Mouse (Mus musculus) midbrain, embryonic 16.5 days (tissue): ENCODE measurements around the gene 4921507P07Rik. TPM values are rescaled to one million over a fixed set of nuclear protein-coding genes. Genes with fewer than 3 reads are reported as not detected.
A peak's percentile ranks its signal among the peaks of the same experiment; 100 is the strongest.

Experiments used
- ATAC-seq: fragments of 200-750 bp; cut with Nextera tagmentation; 2 replicates; pipeline ENCODE4 v1.8.0; 2017; ENCODE audit warnings: moderate TSS enrichment
- H3K27ac ChIP-seq: fragments of 300-500 bp; sonication (generic); 2 replicates; pipeline ENCODE4 v1.5.1; 2014; ENCODE audit warnings: mild to moderate bottlenecking, low read length, mixed read lengths
- H3K27me3 ChIP-seq: fragments of 300-500 bp; sonication (generic); 2 replicates; pipeline ENCODE4 v1.6.1; 2014; ENCODE audit warnings: low read depth, low read length, mixed read lengths; ENCODE audit not compliant: control insufficient read depth, insufficient read depth
- H3K36me3 ChIP-seq: fragments of 300-500 bp; sonication (generic); 2 replicates; pipeline ENCODE4 v1.6.1; 2014; ENCODE audit warnings: mild to moderate bottlenecking, low read length, moderate library complexity, mixed read lengths; ENCODE audit not compliant: control insufficient read depth, insufficient read depth
- H3K4me1 ChIP-seq: fragments of 300-500 bp; sonication (generic); 2 replicates; pipeline ENCODE4 v1.6.1; 2014; ENCODE audit warnings: mild to moderate bottlenecking, low read length, mixed read lengths; ENCODE audit not compliant: control insufficient read depth, insufficient read depth
- H3K4me2 ChIP-seq: fragments of 300-500 bp; sonication (generic); 2 replicates; pipeline ENCODE4 v1.6.1; 2014; ENCODE audit warnings: mild to moderate bottlenecking, low read length, mixed read lengths
- H3K4me3 ChIP-seq: fragments of 300-500 bp; sonication (generic); 2 replicates; pipeline ENCODE4 v1.5.1; 2014; ENCODE audit warnings: low read depth, mild to moderate bottlenecking, low read length, moderate library complexity, mixed read lengths
- H3K9ac ChIP-seq: fragments of 300-500 bp; sonication (generic); 2 replicates; pipeline ENCODE4 v1.6.1; 2014; ENCODE audit warnings: low read depth, low read length, mixed read lengths
- H3K9me3 ChIP-seq: fragments of 300-500 bp; sonication (generic); replicated peaks from 2 replicates; pipeline ENCODE4 v1.6.1; 2014; ENCODE audit warnings: mild to moderate bottlenecking, low read length, mixed read lengths; ENCODE audit not compliant: control insufficient read depth, poor library complexity, severe bottlenecking
- WGBS: fragments of 180-500 bp; shearing (Covaris S2); extraction: QIAGEN DNeasy Blood & Tissue Kit; methylation state at CpG from one replicate; pipeline ENCODE4 v1.1.7; 2014; 5-methylcytosine and 5-hydroxymethylcytosine counted together
- polyA plus RNA-seq: library from polyadenylated mRNA; unstranded; fragments of >200 nt; fragmentation: Nextera tagmentation; extraction: Ambion mirVana; gene quantifications from 2 replicates; pipeline ENCODE4 v1.2.1, GENCODE M21; 2015

4921507P07Rik gene
- polyA plus RNA-seq, 1 experiment from 2014 or later = 4.3 TPM

DNA sequence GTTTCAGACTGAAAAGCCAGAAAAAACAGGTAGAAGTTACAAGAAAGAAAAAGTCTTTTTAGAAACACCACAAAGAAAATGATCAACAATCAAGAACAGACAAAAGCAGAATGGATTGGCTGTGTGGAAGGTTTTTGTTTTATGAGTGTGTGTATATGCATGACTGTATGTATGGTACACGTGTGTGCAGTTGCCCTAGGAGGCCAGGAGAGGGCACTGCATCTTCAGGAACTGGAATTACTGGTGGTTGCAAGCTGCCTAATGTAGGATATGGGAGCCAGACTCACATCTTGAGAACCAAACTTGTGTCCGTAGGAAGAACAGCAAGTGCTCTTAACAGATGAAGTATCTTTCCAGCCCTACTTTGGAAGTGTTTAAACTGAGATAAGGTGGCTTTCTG lies 2.1 kb downstream of the 4921507P07Rik start:
- Histone ChIP-seq H3K9me3 (no peaks in the 10 kb centered on the region), H3K4me3 (no peak overlapping the region), H3K9ac (no peak overlapping the region), H3K4me1 (peaks cover 6% of the 10 kb centered on the region), H3K36me3 (no peaks in the 10 kb centered on the region; the same call in 1 of the 2 replicates), H3K27me3 (no peaks in the 10 kb centered on the region), H3K4me2 (no peak overlapping the region), H3K27ac (no peak overlapping the region)
- no peak for ATAC-seq
- 82% methylated on average over 2 of the region's 2 CpGs for WGBS

DNA sequence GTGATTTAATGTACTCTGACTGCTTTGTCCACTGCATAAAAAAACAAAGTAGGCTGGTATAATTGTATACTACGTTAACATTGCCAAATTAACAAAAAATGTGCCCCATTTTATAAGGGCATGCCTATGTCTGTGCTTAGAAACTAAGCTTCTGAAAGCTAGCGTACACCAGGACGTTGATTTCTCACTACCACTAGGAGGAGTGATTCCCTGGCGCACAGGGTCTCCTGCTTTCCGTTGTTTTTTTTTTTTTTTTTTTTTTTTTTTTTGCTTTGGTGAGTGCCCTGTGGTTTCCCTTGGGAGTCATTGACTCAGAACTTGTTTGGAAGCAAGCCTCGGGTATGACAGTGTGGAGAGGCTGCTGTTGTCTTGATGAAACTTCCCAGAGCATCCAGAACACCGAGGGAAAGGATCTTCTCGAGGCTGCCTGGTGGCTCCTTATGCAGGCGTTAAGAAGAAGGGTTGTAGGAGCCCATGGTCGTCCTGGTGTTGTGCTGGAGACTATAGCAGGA lies 3.0 kb downstream of the 4921507P07Rik start:
- Histone ChIP-seq H3K9ac (no peak overlapping the region), H3K27me3 (no peaks in the 10 kb centered on the region), H3K4me3 (no peak overlapping the region), H3K27ac (no peak overlapping the region), H3K4me1 (peaks cover 6% of the 10 kb centered on the region), H3K4me2 (no peak overlapping the region), H3K9me3 (no peaks in the 10 kb centered on the region), H3K36me3 (no peaks in the 10 kb centered on the region; the same call in 1 of the 2 replicates)
- 71% methylated on average over 10 of the region's 10 CpGs for WGBS
- ATAC-seq = no peak

DNA sequence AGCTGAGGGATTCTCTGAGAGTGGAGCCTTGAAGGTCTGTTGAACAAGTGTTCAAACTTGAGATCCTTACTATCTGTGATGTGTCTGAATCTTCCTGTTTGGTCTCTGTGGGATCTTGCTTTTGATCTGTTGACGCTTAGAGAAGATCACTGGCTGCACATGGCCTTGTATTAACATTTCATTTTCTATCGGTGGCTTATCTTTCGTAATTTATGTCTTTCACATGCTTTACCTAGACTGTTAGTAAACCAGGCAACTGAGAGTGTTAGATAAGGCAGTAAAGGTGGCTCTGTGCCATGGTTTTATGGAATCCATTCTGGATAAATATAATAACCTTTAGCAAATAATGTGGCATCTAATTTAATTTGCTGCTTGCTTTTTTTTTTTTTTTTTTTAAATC lies 6.2 kb downstream of the 4921507P07Rik start:
- no peaks in the 10 kb centered on the region; the same call in 1 of the 2 replicates for H3K36me3 ChIP-seq
- ATAC-seq = no peak
- no peaks in the 10 kb centered on the region for H3K27me3 ChIP-seq
- H3K9me3 ChIP-seq = no peaks in the 10 kb centered on the region
- H3K9ac ChIP-seq = no peak overlapping the region
- H3K4me2 ChIP-seq = no peak overlapping the region
- WGBS = 85% methylated on average over 3 of the region's 3 CpGs
- no peaks in the 10 kb centered on the region; the same call in 1 of the 2 replicates for H3K4me1 ChIP-seq
- no peak overlapping the region for H3K4me3 ChIP-seq
- H3K27ac ChIP-seq = no peak overlapping the region

DNA sequence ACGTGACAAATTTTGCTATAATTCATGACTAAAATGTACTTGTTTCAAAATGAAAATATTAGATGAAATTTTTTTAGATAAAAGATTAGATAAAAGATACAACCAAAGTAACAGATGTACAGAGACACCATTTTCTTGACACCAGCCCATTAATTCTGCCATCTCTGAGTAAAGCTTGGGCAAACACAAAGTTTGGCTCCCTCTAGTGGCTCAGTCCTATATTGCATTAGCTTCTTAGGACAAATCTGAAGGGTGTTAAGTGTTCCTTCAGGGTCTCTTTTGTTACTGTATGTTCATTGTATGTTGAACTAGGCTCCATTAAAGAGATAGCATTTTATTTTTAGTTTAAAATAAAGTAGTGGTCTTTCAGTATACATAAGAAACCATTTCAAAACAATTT lies 8.2 kb downstream of the 4921507P07Rik start:
- H3K36me3 ChIP-seq = no peaks in the 10 kb centered on the region
- WGBS = 95% methylated on average over 1 of the region's 1 CpGs
- no peak overlapping the region for H3K4me2 ChIP-seq
- H3K9ac ChIP-seq = no peak overlapping the region
- no peaks in the 10 kb centered on the region for H3K4me1 ChIP-seq
- H3K27ac ChIP-seq = no peak overlapping the region
- H3K4me3 ChIP-seq = no peak overlapping the region
- ATAC-seq = no peak
- no peaks in the 10 kb centered on the region for H3K27me3 ChIP-seq
- H3K9me3 ChIP-seq = no peaks in the 10 kb centered on the region

DNA sequence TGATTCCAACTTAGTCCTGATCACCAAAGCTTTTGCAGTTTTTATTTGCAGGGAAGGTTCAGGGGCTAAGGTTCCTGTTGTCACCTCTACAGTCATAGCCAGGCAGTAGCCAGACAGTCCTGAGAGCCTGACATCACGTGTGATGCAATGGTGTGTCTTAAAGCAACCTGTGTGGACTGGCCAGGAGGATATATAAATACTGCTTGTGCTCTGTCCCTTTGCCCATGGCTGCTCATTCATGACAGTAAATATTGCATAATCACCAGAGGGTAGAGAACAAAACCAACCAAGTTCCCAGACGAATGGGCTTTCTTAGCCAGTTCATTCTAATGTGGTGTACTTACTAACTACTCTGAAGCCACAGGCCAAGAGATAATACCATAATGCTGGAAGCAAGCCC lies 9.0 kb downstream of the 4921507P07Rik start:
- ATAC-seq = no peak
- Histone ChIP-seq H3K27me3 (no peaks in the 10 kb centered on the region), H3K9me3 (no peaks in the 10 kb centered on the region), H3K4me1 (no peaks in the 10 kb centered on the region), H3K27ac (no peak overlapping the region), H3K9ac (no peak overlapping the region), H3K4me2 (no peak overlapping the region), H3K36me3 (no peaks in the 10 kb centered on the region), H3K4me3 (no peak overlapping the region)
- WGBS = 91% methylated on average over 2 of the region's 2 CpGs

DNA sequence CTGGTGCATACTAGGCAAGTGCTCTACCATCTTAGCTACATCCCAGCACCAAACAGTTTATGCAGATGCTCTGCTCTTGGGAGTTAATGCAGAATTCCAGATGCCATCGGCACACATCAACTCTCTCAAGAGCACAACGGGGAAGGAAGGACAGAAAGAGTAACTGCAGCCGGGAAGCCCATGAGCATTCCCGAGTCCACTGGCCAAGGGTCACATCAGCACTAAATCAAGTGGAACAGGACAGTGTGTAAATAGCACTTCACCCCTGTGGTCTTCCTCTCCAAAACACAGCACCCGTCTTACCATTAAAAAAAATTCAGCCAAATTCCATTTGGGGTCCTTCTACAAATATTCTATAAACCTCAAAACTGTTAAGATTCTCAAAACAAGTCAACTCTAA lies 10.1 kb downstream of the 4921507P07Rik start:
- H3K4me1 ChIP-seq = no peaks in the 10 kb centered on the region
- no peaks in the 10 kb centered on the region for H3K9me3 ChIP-seq
- WGBS = 87% methylated on average over 5 of the region's 5 CpGs
- H3K9ac ChIP-seq = no peak overlapping the region
- H3K36me3 ChIP-seq = no peaks in the 10 kb centered on the region
- no peaks in the 10 kb centered on the region for H3K27me3 ChIP-seq
- H3K4me3 ChIP-seq = no peak overlapping the region
- H3K4me2 ChIP-seq = no peak overlapping the region
- H3K27ac ChIP-seq = no peak overlapping the region
- ATAC-seq = no peak

DNA sequence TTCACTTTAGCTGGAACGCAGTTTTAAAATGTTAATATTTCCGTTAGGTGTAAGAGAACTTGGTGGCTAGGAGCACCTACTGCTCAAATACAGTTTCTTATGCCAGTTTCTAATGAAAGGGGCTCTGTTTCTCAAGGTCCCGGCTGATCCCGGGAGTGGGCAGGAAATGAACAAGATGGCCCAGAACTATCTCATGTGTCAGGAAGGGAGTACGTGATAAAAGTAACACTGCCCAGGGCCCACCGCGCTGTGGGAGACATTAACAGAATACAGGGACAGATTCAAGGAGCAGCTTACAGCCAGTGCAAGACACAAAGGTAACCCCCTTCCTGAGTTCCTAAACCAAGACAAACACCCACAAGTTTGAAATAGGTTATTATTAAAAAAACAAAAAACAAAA lies 10.7 kb downstream of the 4921507P07Rik start:
- no peaks in the 10 kb centered on the region for H3K36me3 ChIP-seq
- no peak overlapping the region for H3K4me3 ChIP-seq
- H3K4me1 ChIP-seq = no peaks in the 10 kb centered on the region
- no peak overlapping the region for H3K9ac ChIP-seq
- H3K4me2 ChIP-seq = no peak overlapping the region
- H3K27ac ChIP-seq = no peak overlapping the region
- H3K9me3 ChIP-seq = no peaks in the 10 kb centered on the region
- H3K27me3 ChIP-seq = no peaks in the 10 kb centered on the region
- 89% methylated on average over 7 of the region's 7 CpGs for WGBS
- ATAC-seq = no peak

DNA sequence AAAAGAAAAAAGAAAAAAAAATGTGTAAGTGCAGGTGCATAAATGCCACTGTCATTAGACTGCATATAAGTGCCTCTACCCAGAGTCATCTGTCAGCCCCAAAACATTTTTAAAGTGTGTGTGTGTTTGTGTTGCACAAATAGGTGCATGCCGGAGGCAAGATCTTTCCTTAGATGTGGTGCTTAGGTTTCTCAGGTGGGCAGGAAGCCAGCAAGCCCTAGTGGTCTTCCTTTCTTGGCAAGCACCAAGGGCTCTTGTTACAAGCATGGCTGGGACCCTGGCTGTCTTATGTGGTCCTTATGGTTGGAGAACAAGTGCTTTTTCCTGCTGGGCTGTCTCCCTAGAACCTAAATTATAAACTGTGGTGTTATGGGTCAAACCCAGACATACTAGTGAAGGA lies 24.8 kb downstream of the 4921507P07Rik start:
- H3K4me1 ChIP-seq = peaks cover 5% of the 10 kb centered on the region
- no peaks in the 10 kb centered on the region for H3K27me3 ChIP-seq
- H3K4me2 ChIP-seq = no peak overlapping the region
- WGBS = 92% methylated on average over 1 of the region's 1 CpGs
- no peaks in the 10 kb centered on the region for H3K9me3 ChIP-seq
- H3K27ac ChIP-seq = no peak overlapping the region
- H3K36me3 ChIP-seq = no peaks in the 10 kb centered on the region
- H3K4me3 ChIP-seq = no peak overlapping the region
- H3K9ac ChIP-seq = no peak overlapping the region
- no peak for ATAC-seq

DNA sequence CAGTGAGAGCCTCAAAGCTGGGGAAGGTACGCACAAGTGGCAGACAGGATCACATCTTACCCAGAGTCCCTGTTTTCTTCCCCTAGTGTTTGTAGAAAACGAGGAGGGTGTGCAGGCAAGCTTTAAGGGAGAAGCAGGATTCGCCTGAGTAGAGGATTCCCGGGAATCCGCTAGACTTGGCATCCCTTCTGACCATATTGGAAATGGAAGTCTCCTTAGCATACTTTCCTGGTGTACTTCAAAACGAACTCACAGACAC lies 29.5 kb downstream of the 4921507P07Rik start:
- peak overlapping the region; percentile 72 for H3K4me2 ChIP-seq
- peak overlapping the region; percentile 90 for H3K27ac ChIP-seq
- H3K9ac ChIP-seq = peak overlapping the region; percentile 84
- H3K4me1 ChIP-seq = peaks cover 11% of the 10 kb centered on the region
- H3K36me3 ChIP-seq = peaks cover 13% of the 10 kb centered on the region
- ATAC-seq = peak; percentile 61; the same call in 1 of the 2 replicates
- H3K4me3 ChIP-seq = peak overlapping the region; percentile 69
- WGBS = 16% methylated on average over 6 of the region's 6 CpGs
- no peaks in the 10 kb centered on the region for H3K27me3 ChIP-seq
- no peaks in the 10 kb centered on the region for H3K9me3 ChIP-seq
